Mouse (Mus musculus) CH12.LX (cell line): ENCODE measurements at regions not wholly inside any gene's neighbourhood (a gene's known extent, or its start where the extent isn't known, plus 50 kb on each side); places are given as distances from the start of the nearest gene placed in this dataset.

Experiments
- DNase-seq: peaks from one replicate; pipeline ENCODE4 v3.0.0-alpha.2; 2013; ENCODE audit errors: extremely low read depth
- H3K27ac ChIP-seq: 2 replicates; pipeline ENCODE4 v1.5.1; 2012; ENCODE audit warnings: low read depth, mild to moderate bottlenecking, control low read depth, moderate library complexity; ENCODE audit not compliant: insufficient read depth
- H3K27me3 ChIP-seq: replicated peaks from 2 replicates; pipeline ENCODE3; 2012; ENCODE audit warnings: inconsistent platforms
- H3K36me3 ChIP-seq, 2 experiments: replicated peaks in 1 of 2; 2 replicates each; pipeline versions ENCODE3 to v1.6.1; 2012; ENCODE audit warnings: inconsistent platforms in 1 of 2, low read length in 1 of 2, mild to moderate bottlenecking in 1 of 2, mixed read lengths in 1 of 2, moderate library complexity in 1 of 2; ENCODE audit not compliant: control insufficient read depth in 1 of 2, insufficient read depth in 1 of 2
- H3K4me1 ChIP-seq, 2 experiments: 2 replicates each; pipeline ENCODE4 v1.6.1; 2012; ENCODE audit warnings: inconsistent platforms in 1 of 2, moderate library complexity in 1 of 2; ENCODE audit not compliant: insufficient read depth in 2 of 2, control insufficient read depth in 1 of 2
- H3K4me2 ChIP-seq: 2 replicates; pipeline ENCODE4 v1.6.1; 2012; ENCODE audit warnings: low read depth, mild to moderate bottlenecking, control low read depth; ENCODE audit not compliant: poor library complexity, insufficient read depth, severe bottlenecking
- H3K4me3 ChIP-seq, 3 experiments: fragments of 150-350 bp in 1 of 3; sonication (generic) in 1 of 3; replicated peaks in 1 of 3; 2 replicates each; pipeline versions ENCODE3 to v1.5.1; 2011 to 2012; ENCODE audit warnings: low read depth in 2 of 3, low read length in 2 of 3, mild to moderate bottlenecking in 2 of 3, moderate library complexity in 2 of 3, control low read depth in 1 of 3, improper control_type of control experiment in 1 of 3, inconsistent platforms in 1 of 3, mixed read lengths in 1 of 3; ENCODE audit not compliant: poor library complexity in 1 of 3
- H3K79me2 ChIP-seq: replicated peaks from 2 replicates; pipeline ENCODE4 v1.6.1; 2012; ENCODE audit warnings: mild to moderate bottlenecking, moderate library complexity; ENCODE audit not compliant: control insufficient read depth, poor library complexity, insufficient read depth, severe bottlenecking; ENCODE audit errors: extremely low read depth
- H3K9ac ChIP-seq: 2 replicates; pipeline ENCODE4 v1.6.1; 2012; ENCODE audit warnings: low read depth, mild to moderate bottlenecking, control low read depth, moderate library complexity; ENCODE audit not compliant: insufficient read depth
- H3K9me3 ChIP-seq: replicated peaks from 2 replicates; pipeline ENCODE3; 2012; ENCODE audit warnings: low read length, inconsistent platforms, mixed read lengths
- BHLHE40 ChIP-seq: IDR thresholded peaks from 2 replicates; pipeline ENCODE4 v1.6.1; 2011; ENCODE audit warnings: mild to moderate bottlenecking, low read depth, low read length, improper control_type of control experiment
- EP300 ChIP-seq: IDR thresholded peaks from 2 replicates; pipeline ENCODE4 v1.6.1; 2011; ENCODE audit warnings: low read length, improper control_type of control experiment
- ETS1 ChIP-seq: conservative IDR thresholded peaks from 2 replicates; pipeline ENCODE4 v1.6.1; 2012; ENCODE audit warnings: low read depth, mild to moderate bottlenecking, inconsistent platforms, low read length, improper control_type of control experiment, moderate library complexity
- GABPA ChIP-seq: IDR thresholded peaks from 2 replicates; pipeline ENCODE4 v1.6.1; 2012; ENCODE audit warnings: low read depth, low read length, improper control_type of control experiment, inconsistent platforms; ENCODE audit not compliant: insufficient replicate concordance
- IRF4 ChIP-seq: IDR thresholded peaks from 2 replicates; pipeline ENCODE4 v1.6.1; 2014; ENCODE audit warnings: low read depth, mild to moderate bottlenecking, inconsistent platforms, low read length, improper control_type of control experiment
- JUND ChIP-seq: conservative IDR thresholded peaks from 2 replicates; pipeline ENCODE4 v1.6.1; 2011; ENCODE audit warnings: low read depth, low read length, improper control_type of control experiment
- MAFK ChIP-seq: IDR thresholded peaks from 2 replicates; pipeline ENCODE4 v1.6.1; 2011; ENCODE audit warnings: low read length, improper control_type of control experiment; ENCODE audit not compliant: insufficient replicate concordance
- MAX ChIP-seq: IDR thresholded peaks from 2 replicates; pipeline ENCODE4 v1.6.1; 2011; ENCODE audit warnings: low read length, improper control_type of control experiment
- MAZ ChIP-seq: IDR thresholded peaks from 2 replicates; pipeline ENCODE4 v1.6.1; 2012; ENCODE audit warnings: low read depth, mild to moderate bottlenecking, inconsistent platforms, low read length, improper control_type of control experiment, moderate library complexity
- MEF2A ChIP-seq: IDR thresholded peaks from 2 replicates; pipeline ENCODE4 v1.6.1; 2014; ENCODE audit warnings: low read depth, mild to moderate bottlenecking, inconsistent platforms, low read length, improper control_type of control experiment, borderline replicate concordance
- MXI1 ChIP-seq: IDR thresholded peaks from 2 replicates; pipeline ENCODE4 v1.6.1; 2011; ENCODE audit warnings: mild to moderate bottlenecking, low read depth, low read length, improper control_type of control experiment
- MYC ChIP-seq: IDR thresholded peaks from 2 replicates; pipeline ENCODE4 v1.6.1; 2011; ENCODE audit warnings: low read depth, mild to moderate bottlenecking, improper control_type of control experiment, low read length
- PAX5 ChIP-seq: IDR thresholded peaks from 2 replicates; pipeline ENCODE4 v1.6.1; 2012; ENCODE audit warnings: low read length, inconsistent platforms, mixed read lengths
- RAD21 ChIP-seq: IDR thresholded peaks from 2 replicates; pipeline ENCODE4 v1.6.1; 2011; ENCODE audit warnings: low read depth, mild to moderate bottlenecking, low read length, improper control_type of control experiment, moderate library complexity
- RCOR1 ChIP-seq: conservative IDR thresholded peaks from 2 replicates; pipeline ENCODE4 v1.6.1; 2012; ENCODE audit warnings: low read depth, mild to moderate bottlenecking, inconsistent platforms, low read length, improper control_type of control experiment
- SIN3A ChIP-seq: IDR thresholded peaks from 2 replicates; pipeline ENCODE4 v1.6.1; 2012; ENCODE audit warnings: low read length, improper control_type of control experiment, inconsistent platforms
- TBP ChIP-seq: conservative IDR thresholded peaks from 2 replicates; pipeline ENCODE4 v1.6.1; 2011; ENCODE audit warnings: low read depth, low read length, improper control_type of control experiment
- USF2 ChIP-seq: conservative IDR thresholded peaks from 2 replicates; pipeline ENCODE4 v1.6.1; 2011; ENCODE audit warnings: low read depth, low read length, improper control_type of control experiment
- ZKSCAN1 ChIP-seq: IDR thresholded peaks from 2 replicates; pipeline ENCODE4 v1.6.1; 2012; ENCODE audit warnings: low read depth, inconsistent platforms, low read length, improper control_type of control experiment, borderline replicate concordance
- ZMIZ1 ChIP-seq: IDR thresholded peaks from 2 replicates; pipeline ENCODE4 v1.6.1; 2012; ENCODE audit warnings: low read depth, mild to moderate bottlenecking, inconsistent platforms, low read length, improper control_type of control experiment
- dilution Hi-C: fragments of 300-500 bp; cut with MboI; formaldehyde crosslinking; loops from 2 replicates; pipeline ENCODE4 v1.14.3; 2020; ENCODE audit warnings: low sequenced_read_pairs; ENCODE audit not compliant: extremely low pct_unique_long_range_greater_than_20kb, extremely low pct_ligation_motif_present
- in situ Hi-C: fragments of 300-500 bp; cut with MboI; formaldehyde crosslinking; loops from 3 replicates; pipeline ENCODE4 v1.14.3; 2019; ENCODE audit warnings: low sequenced_read_pairs, low pct_ligation_motif_present, low pct_unique_long_range_greater_than_20kb, mixed read lengths

- in situ Hi-C loops: no loop called here
- H3K9ac ChIP-seq: no peak overlapping the region
- H3K27me3 ChIP-seq: peaks cover 2% of the 10 kb centered on the region
- no peak overlapping the region for H3K4me3 ChIP-seq
- H3K27ac ChIP-seq: no peak overlapping the region
- no peaks in the 10 kb centered on the region for H3K9me3 ChIP-seq
- H3K79me2 ChIP-seq: no peaks in the 10 kb centered on the region
- DNase-seq: no peak
- H3K4me2 ChIP-seq: no peak overlapping the region
- peaks cover 0 to 54% of the 10 kb centered on the region in 2 experiments; a peak in 2 of 4 replicates for H3K4me1 ChIP-seq
- dilution Hi-C loops: no loop called here
- no peaks in the 10 kb centered on the region for H3K36me3 ChIP-seq
- TF ChIP-seq MAX: no peak
- no peak for TF ChIP-seq SIN3A
- no peak for TF ChIP-seq MAZ
- no peak for TF ChIP-seq JUND
- TF ChIP-seq PAX5: no peak
- no peak for TF ChIP-seq ZMIZ1
- TF ChIP-seq RCOR1: no peak
- TF ChIP-seq TBP: no peak
- no peak for TF ChIP-seq RAD21
- TF ChIP-seq ETS1: no peak
- no peak for TF ChIP-seq EP300
- TF ChIP-seq MXI1: no peak
- TF ChIP-seq ZKSCAN1: no peak
- TF ChIP-seq MEF2A: no peak
- no peak for TF ChIP-seq BHLHE40
- TF ChIP-seq GABPA: no peak
- no peak for TF ChIP-seq MYC
- TF ChIP-seq MAFK: no peak
- TF ChIP-seq USF2: no peak
Measured at GRCm38 (mm10) chr13:55898257-55898950, 62.4 kb upstream of the Pitx1 start.

GRCm38 (mm10) chr13:55895505-55895904 lies 59.5 kb upstream of the Pitx1 start:
- H3K79me2 ChIP-seq: no peaks in the 10 kb centered on the region
- no peak overlapping the region for H3K9ac ChIP-seq
- H3K4me1 ChIP-seq: peaks cover 0 to 38% of the 10 kb centered on the region in 2 experiments; a peak in 2 of 4 replicates
- no peak overlapping the region for H3K4me2 ChIP-seq
- H3K9me3 ChIP-seq: peaks cover under 1% of the 10 kb centered on the region
- TF ChIP-seq IRF4: no peak
- dilution Hi-C loops: no loop called here
- in situ Hi-C loops: no loop called here
- no peaks in the 10 kb centered on the region for H3K36me3 ChIP-seq
- no peak overlapping the region for H3K27ac ChIP-seq
- no peak for DNase-seq
- H3K27me3 ChIP-seq: no peaks in the 10 kb centered on the region
- no peak overlapping the region for H3K4me3 ChIP-seq
